Mouse (Mus musculus): Measurements from ENCODE around the gene Asgr1. TPM values are rescaled to one million over a fixed set of nuclear protein-coding genes. Genes with fewer than 3 reads are reported as not detected.
A peak's percentile ranks its signal among the peaks of the same experiment; 100 is the strongest.

Gene Asgr1
- polyA plus RNA-seq, 1 experiment from 2014 or later = not detected

DNA sequence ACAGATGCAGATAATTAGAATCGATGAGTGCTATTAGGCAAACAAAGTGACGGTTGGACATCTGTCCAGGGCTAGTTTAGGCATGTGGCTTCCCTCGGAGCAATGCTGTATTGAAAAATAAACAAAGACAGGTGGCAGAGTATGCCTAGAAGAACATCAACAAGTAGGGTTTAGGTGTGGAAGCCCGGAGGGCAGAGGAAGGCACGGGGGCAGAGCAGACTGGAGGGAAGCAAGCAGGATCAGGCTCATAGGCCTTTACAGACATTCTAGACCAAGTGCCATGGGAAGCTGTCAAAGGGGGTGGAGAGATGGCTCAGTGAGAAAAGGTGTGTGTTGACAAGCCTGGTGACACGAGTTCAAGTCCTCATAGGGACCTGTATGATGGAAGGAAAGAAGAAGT is 4.5 kb upstream of the Asgr1 start:
- no peak for TF ChIP-seq CTCF (IDR thresholded peaks at IDR 0.05; ENCODE audit: low read depth)
- ATAC-seq = no peak
- Histone ChIP-seq H3K4me1 (replicated peaks; ENCODE audit: control insufficient read depth, insufficient read depth, low read length) (no peaks in the 10 kb centered on the region), H3K9ac (ENCODE audit: low read depth, low read length) (no peak overlapping the region), H3K27ac (ENCODE audit: low read depth, low read length) (no peak overlapping the region), H3K36me3 (ENCODE audit: control insufficient read depth, insufficient read depth) (no peaks in the 10 kb centered on the region), H3K4me2 (replicated peaks; ENCODE audit: low read depth) (no peak overlapping the region), H3K9me3 (ENCODE audit: control insufficient read depth) (no peaks in the 10 kb centered on the region), H3K27me3 (replicated peaks; ENCODE audit: control insufficient read depth, insufficient read depth, low read length) (no peaks in the 10 kb centered on the region), H3K4me3 (ENCODE audit: low read depth, low read length) (no peak overlapping the region)
- WGBS = 62% methylated on average over 6 of the region's 6 CpGs

GRCm38 (mm10) chr11:70049816-70050215 is 4.1 kb upstream of the Asgr1 start:
- H3K9ac ChIP-seq (ENCODE audit: low read depth, low read length) = no peak overlapping the region
- H3K4me3 ChIP-seq (ENCODE audit: low read depth, low read length) = no peak overlapping the region
- H3K27ac ChIP-seq (ENCODE audit: low read depth, low read length) = no peak overlapping the region
- no peak for ATAC-seq
- WGBS = 51% methylated on average over 10 of the region's 10 CpGs
- peak; percentile 53 for TF ChIP-seq CTCF (IDR thresholded peaks at IDR 0.05; ENCODE audit: low read depth)
- H3K27me3 ChIP-seq (replicated peaks; ENCODE audit: control insufficient read depth, insufficient read depth, low read length) = no peaks in the 10 kb centered on the region
- H3K36me3 ChIP-seq (ENCODE audit: control insufficient read depth, insufficient read depth) = no peaks in the 10 kb centered on the region
- H3K4me2 ChIP-seq (replicated peaks; ENCODE audit: low read depth) = no peak overlapping the region
- no peaks in the 10 kb centered on the region for H3K4me1 ChIP-seq (replicated peaks; ENCODE audit: control insufficient read depth, insufficient read depth, low read length)
- no peaks in the 10 kb centered on the region for H3K9me3 ChIP-seq (ENCODE audit: control insufficient read depth)

DNA sequence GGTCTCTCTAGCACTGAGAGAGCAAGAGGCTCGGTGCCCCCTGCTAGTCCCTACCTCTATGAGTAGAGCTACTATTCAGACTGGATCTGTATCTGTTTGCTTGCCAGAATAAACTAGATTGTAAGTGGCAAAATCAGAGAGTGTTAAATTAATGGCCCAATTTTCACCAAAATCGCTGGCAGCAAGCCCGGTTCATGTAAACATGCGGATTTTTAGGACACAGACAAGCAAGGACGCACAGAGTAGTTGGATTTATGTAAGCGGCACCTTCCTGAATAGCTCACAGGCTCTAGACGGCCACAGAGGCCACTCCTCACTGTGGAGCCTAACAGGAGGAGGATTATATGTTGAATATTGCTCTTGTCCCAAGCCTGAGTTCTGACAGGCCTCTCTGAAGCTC is 729 bp upstream of the Asgr1 start:
- Histone ChIP-seq H3K27me3 (replicated peaks; ENCODE audit: control insufficient read depth, insufficient read depth, low read length) (no peaks in the 10 kb centered on the region), H3K4me3 (ENCODE audit: low read depth, low read length) (no peak overlapping the region), H3K4me2 (replicated peaks; ENCODE audit: low read depth) (no peak overlapping the region), H3K9me3 (ENCODE audit: control insufficient read depth) (no peaks in the 10 kb centered on the region), H3K4me1 (replicated peaks; ENCODE audit: control insufficient read depth, insufficient read depth, low read length) (no peaks in the 10 kb centered on the region), H3K9ac (ENCODE audit: low read depth, low read length) (no peak overlapping the region), H3K36me3 (ENCODE audit: control insufficient read depth, insufficient read depth) (no peaks in the 10 kb centered on the region), H3K27ac (ENCODE audit: low read depth, low read length) (no peak overlapping the region)
- no peak for ATAC-seq
- 53% methylated on average over 7 of the region's 7 CpGs for WGBS
- TF ChIP-seq CTCF (IDR thresholded peaks at IDR 0.05; ENCODE audit: low read depth) = no peak

DNA sequence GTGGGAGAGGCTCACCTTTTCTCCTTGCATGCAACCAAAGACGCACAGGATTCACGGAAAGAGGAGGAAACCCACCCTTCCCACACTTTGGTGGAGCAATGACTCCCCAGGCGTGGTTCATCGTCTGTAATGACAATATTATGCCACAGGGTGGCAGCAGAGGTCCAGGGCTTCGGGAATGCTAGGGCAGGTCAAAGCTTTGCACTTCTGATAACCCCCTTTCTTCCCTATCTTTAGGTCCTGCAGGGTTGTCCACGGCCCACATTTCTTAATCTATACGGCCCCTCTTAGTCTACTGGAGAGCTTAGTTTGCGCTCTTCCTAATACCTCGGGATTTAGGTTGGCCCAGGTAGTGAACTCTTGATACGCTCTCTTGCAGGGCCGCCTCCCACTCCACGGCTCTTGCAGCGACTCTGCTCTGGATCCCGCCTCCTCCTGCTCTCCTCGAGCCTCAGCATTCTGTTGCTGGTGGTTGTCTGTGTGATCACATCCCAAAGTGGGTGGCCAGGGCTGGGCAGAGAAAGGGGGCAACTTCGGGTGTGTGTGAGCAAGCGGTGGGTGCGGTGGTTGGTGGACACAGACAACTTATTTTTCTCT is 1.8 kb downstream of the Asgr1 start:
- Histone ChIP-seq H3K4me3 (ENCODE audit: low read depth, low read length) (no peak overlapping the region), H3K27me3 (replicated peaks; ENCODE audit: control insufficient read depth, insufficient read depth, low read length) (no peaks in the 10 kb centered on the region), H3K9ac (ENCODE audit: low read depth, low read length) (no peak overlapping the region), H3K36me3 (ENCODE audit: control insufficient read depth, insufficient read depth) (no peaks in the 10 kb centered on the region), H3K9me3 (ENCODE audit: control insufficient read depth) (no peaks in the 10 kb centered on the region), H3K4me2 (replicated peaks; ENCODE audit: low read depth) (0 out of 2 replicates have a peak overlapping the region, but pooled peaks have one; percentile 9), H3K27ac (ENCODE audit: low read depth, low read length) (no peak overlapping the region), H3K4me1 (replicated peaks; ENCODE audit: control insufficient read depth, insufficient read depth, low read length) (no peaks in the 10 kb centered on the region)
- 24% methylated on average over 17 of the region's 18 CpGs for WGBS
- peak; percentile 97 for TF ChIP-seq CTCF (IDR thresholded peaks at IDR 0.05; ENCODE audit: low read depth)
- peak; percentile 32; the same call in 1 of the 2 replicates for ATAC-seq

- ATAC-seq = no peak
- Histone ChIP-seq H3K4me3 (ENCODE audit: low read depth, low read length) (no peak overlapping the region), H3K27ac (ENCODE audit: low read depth, low read length) (no peak overlapping the region), H3K9me3 (ENCODE audit: control insufficient read depth) (no peaks in the 10 kb centered on the region), H3K9ac (ENCODE audit: low read depth, low read length) (no peak overlapping the region), H3K4me1 (replicated peaks; ENCODE audit: control insufficient read depth, insufficient read depth, low read length) (no peaks in the 10 kb centered on the region), H3K36me3 (ENCODE audit: control insufficient read depth, insufficient read depth) (no peaks in the 10 kb centered on the region), H3K4me2 (replicated peaks; ENCODE audit: low read depth) (no peak overlapping the region), H3K27me3 (replicated peaks; ENCODE audit: control insufficient read depth, insufficient read depth, low read length) (no peaks in the 10 kb centered on the region)
- 87% methylated on average over 9 of the region's 9 CpGs for WGBS
- no peak for TF ChIP-seq CTCF (IDR thresholded peaks at IDR 0.05; ENCODE audit: low read depth)
Measured at GRCm38 (mm10) chr11:70057805-70058204, 3.9 kb downstream of the Asgr1 start.

- no peak overlapping the region for H3K27ac ChIP-seq (ENCODE audit: low read depth, low read length)
- no peaks in the 10 kb centered on the region for H3K4me1 ChIP-seq (replicated peaks; ENCODE audit: control insufficient read depth, insufficient read depth, low read length)
- no peaks in the 10 kb centered on the region for H3K27me3 ChIP-seq (replicated peaks; ENCODE audit: control insufficient read depth, insufficient read depth, low read length)
- H3K9ac ChIP-seq (ENCODE audit: low read depth, low read length) = no peak overlapping the region
- H3K4me3 ChIP-seq (ENCODE audit: low read depth, low read length) = no peak overlapping the region
- 18% methylated on average over 6 of the region's 6 CpGs for WGBS
- no peaks in the 10 kb centered on the region for H3K36me3 ChIP-seq (ENCODE audit: control insufficient read depth, insufficient read depth)
- no peaks in the 10 kb centered on the region for H3K9me3 ChIP-seq (ENCODE audit: control insufficient read depth)
- no peak for TF ChIP-seq CTCF (IDR thresholded peaks at IDR 0.05; ENCODE audit: low read depth)
- ATAC-seq = no peak
- no peak overlapping the region for H3K4me2 ChIP-seq (replicated peaks; ENCODE audit: low read depth)
Measured at GRCm38 (mm10) chr11:70059930-70060329, 6.0 kb downstream of the Asgr1 start.

GRCm38 (mm10) chr11:70063053-70063452 is 9.2 kb downstream of the Asgr1 start:
- ATAC-seq = no peak
- WGBS = 73% methylated on average over 3 of the region's 3 CpGs
- TF ChIP-seq CTCF (IDR thresholded peaks at IDR 0.05; ENCODE audit: low read depth) = peak; percentile 23; the same call in 1 of the 2 replicates

More at GRCm38 (mm10) chr11:70063053-70063452, 9.2 kb downstream of the Asgr1 start:
- no peaks in the 10 kb centered on the region for H3K9me3 ChIP-seq (ENCODE audit: control insufficient read depth)
- H3K27ac ChIP-seq (ENCODE audit: low read depth, low read length) = no peak overlapping the region
- H3K4me2 ChIP-seq (replicated peaks; ENCODE audit: low read depth) = no peak overlapping the region
- H3K27me3 ChIP-seq (replicated peaks; ENCODE audit: control insufficient read depth, insufficient read depth, low read length) = no peaks in the 10 kb centered on the region
- no peak overlapping the region for H3K9ac ChIP-seq (ENCODE audit: low read depth, low read length)
- no peaks in the 10 kb centered on the region for H3K36me3 ChIP-seq (ENCODE audit: control insufficient read depth, insufficient read depth)
- no peak overlapping the region for H3K4me3 ChIP-seq (ENCODE audit: low read depth, low read length)
- H3K4me1 ChIP-seq (replicated peaks; ENCODE audit: control insufficient read depth, insufficient read depth, low read length) = no peaks in the 10 kb centered on the region
